Mouse (Mus musculus) intestine, embryonic 14.5 days (tissue): ENCODE measurements around the gene Cpne6. TPM values are rescaled to one million over a fixed set of nuclear protein-coding genes. Genes with fewer than 3 reads are reported as not detected.

Experiments used
- ATAC-seq: fragments of 200-750 bp; cut with Nextera tagmentation; replicated peaks from 2 replicates; pipeline ENCODE4 v1.8.0; 2017; ENCODE audit warnings: low read depth, moderate number of reproducible peaks, moderate TSS enrichment, moderate library complexity; ENCODE audit not compliant: low FRiP score, low TSS enrichment
- DNase-seq: peaks from one replicate; pipeline ENCODE4 v3.0.0-alpha.2; 2018; ENCODE audit warnings: low spot score
- H3K27ac ChIP-seq: fragments of 300-500 bp; sonication (generic); 2 replicates; pipeline ENCODE4 v1.5.1; 2014; ENCODE audit warnings: low read depth, mild to moderate bottlenecking, control low read depth
- H3K27me3 ChIP-seq: fragments of 300-500 bp; sonication (generic); replicated peaks from 2 replicates; pipeline ENCODE4 v1.6.1; 2014; ENCODE audit warnings: low read length, control low read depth; ENCODE audit not compliant: control insufficient read depth, insufficient read depth
- H3K36me3 ChIP-seq: fragments of 300-500 bp; sonication (generic); 2 replicates; pipeline ENCODE4 v1.6.1; 2014; ENCODE audit warnings: low read length, control low read depth; ENCODE audit not compliant: control insufficient read depth, insufficient read depth
- H3K4me1 ChIP-seq: fragments of 300-500 bp; sonication (generic); replicated peaks from 2 replicates; pipeline ENCODE4 v1.6.1; 2014; ENCODE audit warnings: low read length, control low read depth, mixed read lengths; ENCODE audit not compliant: control insufficient read depth, insufficient read depth
- H3K4me2 ChIP-seq: fragments of 300-500 bp; sonication (generic); 2 replicates; pipeline ENCODE4 v1.6.1; 2014; ENCODE audit warnings: low read length
- H3K4me3 ChIP-seq: fragments of 300-500 bp; sonication (generic); 2 replicates; pipeline ENCODE4 v1.5.1; 2014; ENCODE audit warnings: low read depth, low read length, control low read depth, mixed read lengths
- H3K9ac ChIP-seq: fragments of 300-500 bp; sonication (generic); 2 replicates; pipeline ENCODE4 v1.6.1; 2014; ENCODE audit warnings: mild to moderate bottlenecking, low read length
- H3K9me3 ChIP-seq: fragments of 300-500 bp; sonication (generic); 2 replicates; pipeline ENCODE4 v1.6.1; 2016; ENCODE audit warnings: low read length, control low read depth; ENCODE audit not compliant: control insufficient read depth
- WGBS: fragments of 180-500 bp; shearing (Covaris S2); extraction: QIAGEN DNeasy Blood & Tissue Kit; methylation state at CpG from one replicate; pipeline ENCODE4 v1.1.7; 2014; 5-methylcytosine and 5-hydroxymethylcytosine counted together
- polyA plus RNA-seq: library from polyadenylated mRNA; unstranded; fragments of >200 nt; fragmentation: Nextera tagmentation; extraction: Ambion mirVana; gene quantifications from 2 replicates; pipeline ENCODE4 v1.2.1, GENCODE M21; 2014

The Cpne6 gene
- 0.37 and 0.48 TPM in 2 replicates for polyA plus RNA-seq

DNA sequence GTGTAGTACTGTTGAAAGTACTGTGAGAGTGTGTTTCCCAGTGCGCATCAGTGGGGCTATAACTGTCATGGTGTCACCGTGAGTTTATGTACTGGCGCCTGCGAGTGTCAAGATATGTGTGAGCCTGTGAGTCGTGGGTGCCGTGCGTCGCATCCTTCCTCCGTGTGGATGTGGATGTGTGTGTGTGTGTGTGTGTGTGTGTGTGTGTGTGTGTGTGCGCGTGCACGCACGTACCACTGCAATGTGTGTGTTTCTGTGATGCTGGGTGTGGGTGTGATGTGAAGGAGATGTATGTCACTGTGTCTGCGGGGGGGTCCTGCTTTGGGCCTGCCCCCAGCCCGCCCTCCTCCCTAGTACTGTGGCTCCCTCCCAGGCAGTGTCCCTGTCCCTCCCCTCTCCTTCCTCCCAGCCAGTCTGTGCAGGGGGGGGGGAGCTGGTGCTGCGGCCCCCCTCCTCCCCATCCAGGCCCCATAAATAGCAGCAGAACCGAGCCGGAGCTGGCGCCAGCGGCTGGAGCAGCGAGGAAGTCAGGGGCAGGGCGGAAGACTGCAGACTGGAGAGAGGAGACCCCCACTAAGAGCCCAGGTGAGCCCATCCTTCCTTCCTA, at the start of gene Cpne6:
Gene Cpne6 (plus strand): TSS at position 321 of the 607 bp plus-strand sequence.
- H3K4me1 ChIP-seq, result 0 out of 2 replicates have a peak, but pooled peaks cover 3% of the 10 kb centered on the region
- H3K9ac ChIP-seq, result no peak within 1 kb of the TSS
- WGBS, result 59% methylated on average over 17 of the region's 22 CpGs
- no peaks in the 10 kb centered on the region for H3K9me3 ChIP-seq
- DNase-seq (no peak), ATAC-seq (no peak)
- no peaks in the 10 kb centered on the region for H3K27me3 ChIP-seq
- no peak within 1 kb of the TSS for H3K4me2 ChIP-seq
- no peak within 1 kb of the TSS for H3K4me3 ChIP-seq
- H3K36me3 ChIP-seq, result no peaks in the 10 kb centered on the region
- no peak within 1 kb of the TSS for H3K27ac ChIP-seq

DNA sequence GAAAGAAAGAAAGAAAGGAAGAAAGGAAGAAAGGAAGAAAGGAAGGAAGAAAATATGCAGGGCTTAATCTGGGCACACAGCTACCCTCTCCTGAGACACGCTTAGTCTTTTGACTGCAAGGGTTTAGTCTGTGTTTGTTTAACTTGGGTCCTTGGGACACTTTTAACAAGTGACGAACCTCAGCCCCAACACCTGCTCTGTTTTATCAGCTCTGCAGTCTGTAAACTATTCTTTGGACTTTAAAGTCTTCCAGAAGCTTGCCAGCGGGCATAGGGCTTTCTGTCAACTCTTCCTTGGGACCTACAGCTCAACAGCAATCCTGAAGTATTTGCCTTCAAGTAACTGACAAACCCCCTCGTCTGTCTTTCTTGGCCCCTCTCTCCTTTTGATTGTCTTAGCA, 48.5 kb upstream of the Cpne6 start:
- ATAC-seq, result no peak
- no peaks in the 10 kb centered on the region for H3K36me3 ChIP-seq
- H3K4me2 ChIP-seq, result no peak overlapping the region
- H3K27ac ChIP-seq, result no peak overlapping the region
- WGBS, result 21% methylated on average over 4 of the region's 4 CpGs
- no peak overlapping the region for H3K9ac ChIP-seq
- no peaks in the 10 kb centered on the region for H3K9me3 ChIP-seq
- no peaks in the 10 kb centered on the region for H3K27me3 ChIP-seq
- no peak overlapping the region for H3K4me3 ChIP-seq
- no peak for DNase-seq
- H3K4me1 ChIP-seq, result no peaks in the 10 kb centered on the region

DNA sequence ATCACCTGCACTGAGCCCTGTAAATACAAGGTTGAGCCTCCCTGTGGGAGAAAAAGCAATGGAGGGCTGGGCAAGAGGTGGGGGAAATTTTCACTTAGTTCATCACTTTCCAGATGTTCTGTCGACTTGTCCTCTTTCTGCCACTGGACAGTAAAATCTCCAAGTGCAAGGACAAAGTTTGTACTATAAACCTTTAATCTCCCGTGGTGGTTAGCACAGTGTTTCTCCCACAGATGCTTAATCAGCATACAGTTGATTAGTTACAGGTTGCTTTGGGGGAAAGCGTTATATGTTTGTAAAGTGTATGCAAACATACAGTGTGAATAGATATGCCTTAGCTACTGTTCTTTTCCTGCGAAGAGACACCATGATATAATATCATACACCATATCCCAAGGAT, 43.8 kb upstream of the Cpne6 start:
- Histone ChIP-seq H3K4me3 (no peak overlapping the region), H3K9ac (no peak overlapping the region), H3K27ac (no peak overlapping the region), H3K4me2 (no peak overlapping the region), H3K36me3 (no peaks in the 10 kb centered on the region), H3K9me3 (no peaks in the 10 kb centered on the region), H3K27me3 (no peaks in the 10 kb centered on the region), H3K4me1 (0 out of 2 replicates have a peak, but pooled peaks cover 5% of the 10 kb centered on the region)
- 71% methylated on average over 4 of the region's 4 CpGs for WGBS
- DNase-seq (no peak), ATAC-seq (no peak)

DNA sequence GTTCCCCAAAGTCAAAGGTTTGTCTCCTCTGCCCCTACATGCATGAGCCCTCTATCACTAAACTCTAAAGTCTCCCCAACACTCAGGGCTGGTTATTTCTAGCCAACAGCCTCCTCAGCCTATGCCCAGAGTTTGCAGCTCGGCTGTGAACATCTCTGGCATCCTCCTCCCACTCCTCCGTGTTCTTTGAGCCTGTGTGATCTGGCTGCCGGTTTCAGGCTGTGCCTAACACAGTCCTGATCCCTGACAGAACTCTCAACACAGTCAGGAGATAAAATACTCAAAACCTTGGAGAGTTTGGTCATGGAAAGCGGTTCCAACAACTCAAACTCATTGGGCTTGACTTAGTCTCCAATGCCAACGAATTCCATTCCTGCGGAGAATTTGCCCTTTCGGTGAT, 43.1 kb upstream of the Cpne6 start:
- DNase-seq, result no peak
- H3K4me2 ChIP-seq, result no peak overlapping the region
- H3K9ac ChIP-seq, result no peak overlapping the region
- no peaks in the 10 kb centered on the region for H3K9me3 ChIP-seq
- WGBS, result 72% methylated on average over 7 of the region's 7 CpGs
- no peaks in the 10 kb centered on the region for H3K36me3 ChIP-seq
- 0 out of 2 replicates have a peak, but pooled peaks cover 5% of the 10 kb centered on the region for H3K4me1 ChIP-seq
- no peak for ATAC-seq
- H3K27ac ChIP-seq, result no peak overlapping the region
- no peaks in the 10 kb centered on the region for H3K27me3 ChIP-seq
- H3K4me3 ChIP-seq, result no peak overlapping the region

DNA sequence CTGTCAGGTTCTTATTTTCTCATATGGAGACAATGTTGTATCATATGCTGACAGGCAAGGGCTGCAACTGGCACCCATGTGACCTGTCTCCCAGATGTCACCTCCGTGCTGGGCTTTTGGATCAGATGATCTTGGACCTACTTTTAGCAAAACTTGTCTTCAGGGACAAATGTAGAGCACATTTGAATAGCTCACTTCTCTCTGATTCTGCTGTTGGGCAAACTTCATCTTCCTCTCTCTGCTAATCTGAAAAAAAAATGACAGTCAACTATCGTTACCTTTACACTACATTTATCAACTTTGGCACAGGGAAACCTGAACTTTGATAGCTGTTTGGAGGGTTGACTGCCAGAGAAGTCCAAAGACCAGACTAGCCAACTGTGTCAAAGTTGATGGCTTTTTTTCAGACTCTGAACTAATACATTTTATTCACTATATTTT, 41.9 kb upstream of the Cpne6 start:
- 79% methylated on average over 2 of the region's 2 CpGs for WGBS
- DNase-seq (no peak), ATAC-seq (no peak)
- Histone ChIP-seq H3K9ac (no peak overlapping the region), H3K27ac (no peak overlapping the region), H3K36me3 (no peaks in the 10 kb centered on the region), H3K27me3 (no peaks in the 10 kb centered on the region), H3K4me2 (no peak overlapping the region), H3K4me1 (0 out of 2 replicates have a peak, but pooled peaks cover 5% of the 10 kb centered on the region), H3K4me3 (no peak overlapping the region), H3K9me3 (no peaks in the 10 kb centered on the region)

DNA sequence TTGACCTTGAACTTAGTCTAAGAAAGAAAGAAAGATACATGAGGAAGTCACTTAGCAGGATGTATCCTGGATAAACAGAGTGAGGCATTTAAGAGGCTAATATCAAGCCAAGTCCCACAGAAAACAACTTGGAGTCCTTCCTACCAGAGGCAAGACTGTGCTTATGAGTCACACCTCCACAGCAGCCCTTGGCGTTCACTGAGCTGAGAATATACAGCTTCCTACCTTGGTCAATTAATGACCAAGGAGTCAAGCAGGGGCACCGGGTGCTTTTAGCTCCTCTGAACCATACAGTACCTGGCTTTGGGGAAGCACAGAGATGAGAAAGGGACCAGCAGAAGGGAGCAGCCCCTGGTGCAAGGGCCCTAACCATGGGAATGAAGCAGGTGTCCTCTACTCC, 41.2 kb upstream of the Cpne6 start:
- Histone ChIP-seq H3K9me3 (no peaks in the 10 kb centered on the region), H3K4me1 (0 out of 2 replicates have a peak, but pooled peaks cover 5% of the 10 kb centered on the region), H3K27ac (no peak overlapping the region), H3K4me3 (no peak overlapping the region), H3K36me3 (no peaks in the 10 kb centered on the region), H3K27me3 (no peaks in the 10 kb centered on the region), H3K4me2 (no peak overlapping the region), H3K9ac (no peak overlapping the region)
- DNase-seq, result no peak
- no peak for ATAC-seq
- 62% methylated on average over 2 of the region's 2 CpGs for WGBS

DNA sequence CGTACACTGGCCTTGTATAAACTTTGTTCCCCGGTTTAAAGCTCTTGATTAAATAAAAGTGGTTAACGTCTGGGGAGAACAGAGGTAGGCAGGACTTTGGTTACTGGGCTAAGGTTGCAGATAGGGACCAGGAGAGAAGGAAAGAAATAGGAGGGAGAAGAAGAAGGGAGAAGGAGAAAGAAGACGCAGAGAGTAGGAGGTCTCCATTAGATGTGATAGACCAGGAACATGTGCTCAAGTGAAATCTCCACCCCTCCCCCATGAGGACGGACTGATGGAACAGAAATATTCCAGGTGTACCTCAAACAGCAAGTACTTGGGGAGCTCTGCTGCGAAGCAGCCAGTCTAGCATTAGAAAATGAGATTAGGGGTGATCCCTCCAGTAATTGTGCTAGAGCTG, 40.4 kb upstream of the Cpne6 start:
- no peaks in the 10 kb centered on the region for H3K36me3 ChIP-seq
- no peak overlapping the region for H3K4me3 ChIP-seq
- DNase-seq, result no peak
- ATAC-seq, result no peak
- H3K4me1 ChIP-seq, result 0 out of 2 replicates have a peak, but pooled peaks cover 5% of the 10 kb centered on the region
- 53% methylated on average over 6 of the region's 6 CpGs for WGBS
- no peak overlapping the region for H3K9ac ChIP-seq
- no peaks in the 10 kb centered on the region for H3K9me3 ChIP-seq
- no peaks in the 10 kb centered on the region for H3K27me3 ChIP-seq
- no peak overlapping the region for H3K4me2 ChIP-seq
- H3K27ac ChIP-seq, result no peak overlapping the region

DNA sequence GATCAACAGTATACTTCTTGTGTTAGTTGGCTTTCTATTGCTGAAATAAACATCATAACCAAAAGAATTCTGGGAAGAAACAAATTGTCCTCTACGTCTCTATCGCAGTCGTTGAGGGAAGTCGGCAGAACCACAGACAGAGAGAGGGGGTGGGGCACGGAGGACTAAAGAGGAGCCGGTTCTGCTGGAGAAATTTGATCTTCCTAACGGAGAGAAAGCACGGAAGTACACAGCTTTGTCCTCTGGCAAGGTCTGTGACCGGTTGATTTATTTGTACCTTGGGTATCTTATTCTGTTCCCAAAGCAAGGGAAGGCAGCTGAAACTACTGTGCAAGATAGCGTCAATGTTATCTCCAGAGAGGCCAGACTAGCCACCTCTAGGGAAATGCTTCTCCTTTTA, 39.4 kb upstream of the Cpne6 start:
- Histone ChIP-seq H3K9ac (no peak overlapping the region), H3K4me1 (0 out of 2 replicates have a peak, but pooled peaks cover 5% of the 10 kb centered on the region), H3K9me3 (no peaks in the 10 kb centered on the region), H3K4me3 (no peak overlapping the region), H3K27ac (no peak overlapping the region), H3K27me3 (no peaks in the 10 kb centered on the region), H3K4me2 (peak overlapping the region; percentile 25), H3K36me3 (no peaks in the 10 kb centered on the region)
- 3% methylated on average over 10 of the region's 10 CpGs for WGBS
- ATAC-seq (no peak), DNase-seq (no peak)

DNA sequence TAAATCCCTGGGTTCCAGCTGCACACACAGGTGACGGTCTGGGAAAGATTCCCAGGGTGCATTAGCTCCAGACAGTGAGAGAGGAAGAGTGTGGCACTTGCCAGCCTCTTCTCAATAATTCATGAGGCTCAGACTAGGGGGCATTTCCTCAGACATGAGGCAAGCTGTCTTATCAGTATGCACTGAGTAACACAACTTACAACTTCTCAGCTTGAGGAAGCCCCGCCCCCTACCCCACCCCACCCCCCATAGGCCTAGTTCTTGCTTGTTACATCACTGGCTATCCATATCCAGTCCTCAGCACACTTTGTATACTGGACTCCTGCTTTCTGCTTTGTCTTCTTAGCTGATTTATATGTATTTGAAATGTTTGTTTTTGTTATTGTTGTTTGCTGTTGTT, 34.6 kb upstream of the Cpne6 start:
- DNase-seq (no peak), ATAC-seq (no peak)
- H3K27ac ChIP-seq, result no peak overlapping the region
- no peaks in the 10 kb centered on the region for H3K9me3 ChIP-seq
- no peaks in the 10 kb centered on the region for H3K27me3 ChIP-seq
- no peak overlapping the region for H3K4me2 ChIP-seq
- 0 out of 2 replicates have a peak, but pooled peaks cover 8% of the 10 kb centered on the region for H3K4me1 ChIP-seq
- 0 out of 2 replicates have a peak, but pooled peaks cover 7% of the 10 kb centered on the region for H3K36me3 ChIP-seq
- 52% methylated on average over 2 of the region's 2 CpGs for WGBS
- no peak overlapping the region for H3K4me3 ChIP-seq
- no peak overlapping the region for H3K9ac ChIP-seq
